Mouse (Mus musculus): Measurements from ENCODE around the gene Smurf2.

The Smurf2 gene

DNA sequence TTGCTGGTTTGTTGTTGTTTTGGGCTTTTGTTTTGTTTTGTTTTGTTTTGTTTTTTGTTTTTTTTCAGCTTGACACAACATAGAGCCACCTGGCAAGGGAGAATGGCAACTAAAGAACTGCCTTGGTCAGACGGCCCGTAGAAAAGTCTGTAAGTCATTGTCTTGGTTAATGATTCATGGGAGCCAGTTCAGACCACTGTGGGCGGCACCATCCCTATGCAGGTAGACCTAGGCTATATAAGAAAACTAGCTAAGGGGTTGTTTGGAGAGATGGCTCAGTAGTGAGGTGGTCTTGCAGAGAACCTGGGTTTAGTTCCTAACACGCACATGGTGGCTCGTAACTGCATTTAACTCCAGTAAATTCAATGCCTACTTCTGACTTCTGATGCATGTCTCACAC, 6.7 kb upstream of the Smurf2 start:
- no peak for TF ChIP-seq GATA4 (IDR thresholded peaks at IDR 0.05; ENCODE audit: insufficient replicate concordance, low read length)

DNA sequence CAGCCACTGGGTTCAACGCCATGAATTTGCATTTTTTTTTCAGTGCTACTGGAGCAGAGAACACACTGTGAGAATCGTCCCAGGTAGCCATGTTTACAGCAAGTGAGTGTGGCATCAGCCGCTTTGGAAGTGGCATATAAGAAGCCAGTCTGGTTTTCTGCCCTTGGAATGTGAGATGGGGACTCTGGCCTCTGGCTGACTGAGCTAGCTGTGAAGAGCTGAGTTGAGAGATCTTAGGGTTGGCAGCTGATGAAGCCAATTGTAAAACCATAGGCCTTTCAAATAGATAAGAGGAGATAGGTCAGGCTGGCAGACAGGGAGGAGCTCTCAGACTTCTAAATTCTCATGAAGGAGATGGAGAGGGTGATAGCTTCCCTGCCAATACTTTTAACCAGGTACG, 6.2 kb upstream of the Smurf2 start:
- TF ChIP-seq GATA4 (IDR thresholded peaks at IDR 0.05; ENCODE audit: insufficient replicate concordance, low read length), result no peak

DNA sequence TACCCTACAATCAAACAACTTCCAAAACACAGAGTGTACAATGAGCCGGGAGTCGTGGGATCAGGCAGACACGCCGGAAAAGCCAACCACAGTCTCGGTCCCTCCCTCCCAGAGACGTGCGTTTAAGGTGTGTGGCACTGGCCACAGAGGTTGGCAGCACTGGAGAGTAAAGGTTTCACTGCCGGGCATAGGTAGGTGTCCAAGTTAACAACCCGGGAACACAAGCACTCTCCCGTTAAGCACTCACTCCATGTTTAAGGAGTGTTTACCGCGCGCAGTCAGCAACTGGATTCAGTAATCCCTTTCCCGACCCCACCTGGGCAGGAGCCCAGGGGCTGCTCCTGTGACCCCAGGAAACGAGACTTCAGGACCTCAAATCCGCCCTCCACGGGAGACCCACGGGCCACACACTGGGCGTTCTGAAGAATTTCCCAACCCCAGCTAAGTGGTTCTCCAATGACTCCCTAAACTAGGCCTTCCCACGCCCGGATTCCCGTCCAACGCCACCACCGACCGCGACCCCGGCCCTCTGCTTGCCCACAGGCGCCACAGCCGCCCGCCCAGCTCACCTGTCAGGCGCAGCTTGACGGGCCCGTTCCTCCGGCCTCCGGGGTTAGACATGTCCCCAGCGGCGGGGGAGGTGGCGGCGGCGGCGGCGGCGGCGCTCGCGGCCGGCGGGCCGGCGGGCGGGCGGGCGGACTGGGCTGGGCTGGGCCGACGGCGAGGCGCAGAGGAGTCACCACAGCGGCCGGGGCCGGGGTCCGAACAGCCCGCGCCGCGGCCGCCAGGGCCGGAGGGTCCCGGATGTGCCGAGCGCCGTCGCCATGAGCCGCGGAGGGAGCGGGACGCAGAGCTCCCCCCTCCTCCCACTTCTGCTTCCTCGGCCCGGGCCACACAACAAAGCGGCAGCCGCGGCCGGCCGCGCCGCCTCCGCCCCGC, 634 bp downstream of the Smurf2 start:
- no peak for TF ChIP-seq GATA4 (IDR thresholded peaks at IDR 0.05; ENCODE audit: insufficient replicate concordance, low read length)

DNA sequence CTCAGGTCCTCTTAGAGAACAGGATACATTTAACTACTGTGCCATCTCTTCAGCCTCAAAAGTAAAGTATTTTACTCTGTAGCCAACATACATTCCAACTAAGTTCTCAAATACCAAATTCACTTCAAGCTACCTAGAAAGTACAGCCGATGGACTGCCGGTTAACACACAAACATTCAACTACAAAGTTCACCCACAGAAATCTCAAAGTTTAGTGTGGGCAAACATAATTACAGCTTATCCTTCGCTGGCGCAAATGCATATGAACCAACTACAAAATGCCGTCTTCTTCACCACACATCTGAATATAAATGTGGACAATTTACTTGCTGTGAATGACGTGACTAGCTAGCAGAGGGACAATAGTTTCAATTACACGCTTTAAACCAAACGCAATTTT, 1.6 kb downstream of the Smurf2 start:
- TF ChIP-seq GATA4 (IDR thresholded peaks at IDR 0.05; ENCODE audit: insufficient replicate concordance, low read length), result no peak

DNA sequence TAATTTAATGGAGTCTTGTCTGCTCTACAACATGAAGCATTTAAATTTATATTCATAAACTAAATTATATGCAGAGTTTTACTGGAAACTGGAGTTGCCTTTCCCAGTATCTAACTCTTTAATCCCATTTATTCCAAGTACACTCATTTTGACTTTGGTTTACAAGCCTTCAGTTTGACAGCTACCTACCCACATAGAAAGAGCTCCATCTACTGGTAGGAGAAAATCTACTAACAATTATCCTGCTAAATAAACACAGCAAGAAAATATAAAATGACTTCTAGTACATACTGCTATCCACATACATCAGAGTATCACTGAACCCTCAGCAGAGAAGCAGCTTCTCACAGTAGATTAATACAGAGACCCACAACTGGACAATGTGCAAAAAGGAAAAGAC, 9.3 kb downstream of the Smurf2 start:
- no peak for TF ChIP-seq GATA4 (IDR thresholded peaks at IDR 0.05; ENCODE audit: insufficient replicate concordance, low read length)

DNA sequence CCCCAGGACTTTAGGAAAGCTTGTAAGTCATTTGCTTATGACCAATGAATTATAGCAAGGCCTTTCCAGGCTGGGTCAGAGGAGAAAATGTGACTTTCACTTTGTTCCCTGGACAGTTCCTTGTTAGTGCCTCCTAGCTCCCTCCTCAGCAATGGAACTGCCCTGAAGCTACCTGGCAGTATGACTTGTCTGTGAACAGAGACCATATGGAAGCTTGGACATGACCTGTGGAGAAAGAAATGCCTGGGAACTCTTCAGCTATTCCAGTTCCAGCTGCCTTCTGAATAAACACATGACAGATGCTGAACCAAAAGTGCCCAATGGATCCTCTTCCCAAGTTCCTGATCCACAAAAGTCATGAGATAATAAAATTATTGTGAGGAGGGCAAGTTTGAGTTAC, 12.5 kb downstream of the Smurf2 start:
- TF ChIP-seq GATA4 (IDR thresholded peaks at IDR 0.05; ENCODE audit: insufficient replicate concordance, low read length), result no peak

GRCm38 (mm10) chr11:106907253-106907652, 13.3 kb downstream of the Smurf2 start:
- no peak for TF ChIP-seq GATA4 (IDR thresholded peaks at IDR 0.05; ENCODE audit: insufficient replicate concordance, low read length)

- TF ChIP-seq GATA4 (IDR thresholded peaks at IDR 0.05; ENCODE audit: insufficient replicate concordance, low read length), result no peak
Observed at GRCm38 (mm10) chr11:106905707-106906106, 14.8 kb downstream of the Smurf2 start.

DNA sequence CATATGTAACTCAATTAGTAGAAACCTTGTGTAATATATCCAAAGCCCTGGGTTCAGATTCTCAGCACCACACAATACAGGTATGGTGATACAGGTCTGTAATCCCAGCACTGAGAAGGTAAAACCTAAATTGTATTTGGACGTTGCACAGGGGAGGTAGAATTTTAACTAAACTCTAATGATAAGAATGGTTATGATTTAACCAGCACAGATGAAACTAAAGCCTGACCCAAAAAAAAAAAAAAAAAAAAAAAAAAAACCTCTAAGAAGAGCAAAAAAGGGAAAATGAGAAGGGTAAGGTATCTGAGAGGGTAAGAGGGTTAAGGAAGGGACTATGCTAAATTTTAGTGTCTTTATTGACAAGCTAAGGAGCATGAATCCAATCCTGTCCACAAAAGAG, 20.7 kb downstream of the Smurf2 start:
- no peak for TF ChIP-seq GATA4 (IDR thresholded peaks at IDR 0.05; ENCODE audit: insufficient replicate concordance, low read length)

DNA sequence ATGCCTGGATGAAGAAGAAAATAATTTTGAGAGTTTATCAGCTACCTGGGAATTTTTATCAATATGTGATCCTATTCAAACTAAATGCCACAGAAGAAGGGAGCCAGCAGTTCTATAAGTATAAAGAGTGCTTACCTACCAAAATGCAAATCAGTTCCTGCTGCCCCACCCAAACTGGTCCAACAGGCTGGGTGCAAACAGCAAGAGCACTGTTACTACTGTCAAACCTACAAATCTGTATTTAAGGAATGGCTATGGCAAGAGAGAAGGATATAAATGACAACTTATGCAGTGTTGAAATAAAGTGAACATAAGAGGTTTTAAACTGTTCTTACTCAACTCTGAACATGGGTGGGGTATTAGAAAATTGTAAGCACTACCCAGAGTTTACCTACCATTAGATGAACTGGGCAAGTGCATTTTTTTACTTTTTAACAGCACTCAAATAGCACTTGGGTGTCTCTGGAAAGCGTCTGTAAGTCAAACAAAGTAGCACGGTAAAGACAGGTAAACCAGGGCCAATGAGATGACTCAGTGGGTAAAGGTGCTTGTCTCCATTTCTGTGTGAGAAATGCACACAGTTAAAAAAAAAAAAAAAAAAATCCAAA, 23.9 kb downstream of the Smurf2 start:
- no peak for TF ChIP-seq GATA4 (IDR thresholded peaks at IDR 0.05; ENCODE audit: insufficient replicate concordance, low read length)

- no peak for TF ChIP-seq GATA4 (IDR thresholded peaks at IDR 0.05; ENCODE audit: insufficient replicate concordance, low read length)
Observed at GRCm38 (mm10) chr11:106883656-106884055, 36.9 kb downstream of the Smurf2 start.

DNA sequence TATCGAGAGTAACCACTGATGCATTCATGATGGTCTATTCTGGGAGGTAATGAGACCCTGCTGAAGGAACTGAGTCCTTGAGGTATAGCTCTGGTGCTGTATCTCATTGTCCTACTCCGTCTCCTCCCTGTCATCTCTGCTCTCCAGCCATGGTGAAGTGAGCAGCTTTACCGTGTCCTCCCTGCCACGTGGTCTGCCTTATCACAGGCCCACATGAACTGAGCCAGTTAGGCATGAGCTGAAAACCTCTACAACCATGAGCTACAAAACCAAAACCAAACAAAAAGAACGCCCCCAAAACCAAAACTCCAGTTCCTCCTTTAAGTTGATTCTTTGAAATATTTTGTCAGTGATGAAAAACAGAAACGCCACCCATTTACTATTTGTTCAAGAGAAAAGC, 47.9 kb downstream of the Smurf2 start:
- no peak for TF ChIP-seq GATA4 (IDR thresholded peaks at IDR 0.05; ENCODE audit: insufficient replicate concordance, low read length)

DNA sequence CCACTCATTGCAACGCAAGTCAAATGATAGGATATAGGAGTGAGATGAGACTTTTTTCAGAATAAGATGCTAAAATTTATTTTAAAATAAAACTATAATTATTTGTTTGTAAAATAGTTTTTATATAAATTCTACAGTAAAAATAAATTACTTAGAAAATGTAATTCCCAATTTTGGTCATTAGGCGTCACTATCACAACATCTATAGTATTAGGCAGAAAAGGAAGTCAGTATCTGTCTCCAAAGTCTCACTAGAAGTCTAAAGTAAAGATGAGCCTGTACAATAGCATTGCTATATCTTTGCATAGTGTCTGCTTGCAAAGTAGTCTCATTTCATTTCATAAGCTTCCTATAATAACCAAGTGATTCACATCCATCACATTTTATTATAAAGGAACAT, 69.1 kb downstream of the Smurf2 start:
- TF ChIP-seq GATA4 (IDR thresholded peaks at IDR 0.05; ENCODE audit: insufficient replicate concordance, low read length), result no peak

- TF ChIP-seq GATA4 (IDR thresholded peaks at IDR 0.05; ENCODE audit: insufficient replicate concordance, low read length), result no peak
Observed at GRCm38 (mm10) chr11:106842002-106842401, 78.5 kb downstream of the Smurf2 start.

DNA sequence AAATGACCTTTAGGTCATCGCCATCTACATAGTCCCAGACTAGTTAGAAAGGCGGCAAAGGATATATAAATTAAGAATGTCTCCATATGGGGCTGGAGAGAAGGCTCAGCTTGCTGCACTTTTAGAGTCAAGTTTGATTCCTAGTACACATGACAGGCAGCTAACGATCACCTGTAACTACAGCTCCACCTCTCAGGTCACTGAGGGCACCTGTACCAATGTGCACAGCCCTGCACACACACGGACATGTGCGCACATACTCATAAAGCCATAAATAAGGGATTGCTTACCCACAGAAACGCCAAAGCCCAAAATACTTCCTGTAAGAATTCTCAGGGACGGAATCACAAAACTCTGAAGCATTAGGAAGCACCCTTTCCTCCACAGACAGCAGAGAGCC, 92.4 kb downstream of the Smurf2 start:
- no peak for TF ChIP-seq GATA4 (IDR thresholded peaks at IDR 0.05; ENCODE audit: insufficient replicate concordance, low read length)

- no peak for TF ChIP-seq GATA4 (IDR thresholded peaks at IDR 0.05; ENCODE audit: insufficient replicate concordance, low read length)
Observed at GRCm38 (mm10) chr11:106824403-106824802, 96.1 kb downstream of the Smurf2 start.
